Mouse (Mus musculus) ES-Bruce4 (cell line): ENCODE measurements around the gene Mgmt. TPM values are rescaled to one million over a fixed set of nuclear protein-coding genes. Genes with fewer than 3 reads are reported as not detected.

Experiments
- H3K27ac ChIP-seq: 2 replicates; pipeline ENCODE4 v1.5.1; 2012; ENCODE audit warnings: low read length, inconsistent platforms; ENCODE audit not compliant: insufficient read depth
- H3K27me3 ChIP-seq: 2 replicates; pipeline ENCODE4 v1.6.1; 2012; ENCODE audit warnings: mild to moderate bottlenecking, low read length, inconsistent platforms; ENCODE audit not compliant: control insufficient read depth, poor library complexity, insufficient read depth, severe bottlenecking
- H3K36me3 ChIP-seq: 2 replicates; pipeline ENCODE4 v1.6.1; 2012; ENCODE audit warnings: inconsistent platforms, mild to moderate bottlenecking, low read length, moderate library complexity; ENCODE audit not compliant: control insufficient read depth, poor library complexity, insufficient read depth, severe bottlenecking
- H3K4me1 ChIP-seq: one replicate; pipeline ENCODE4 v1.8.1; 2011; ENCODE audit warnings: low read length; ENCODE audit not compliant: control insufficient read depth, insufficient read depth
- H3K4me3 ChIP-seq: 2 replicates; pipeline ENCODE4 v1.5.1; 2011; ENCODE audit warnings: low read depth, mild to moderate bottlenecking, low read length
- H3K9ac ChIP-seq: 2 replicates; pipeline ENCODE4 v1.6.1; 2012; ENCODE audit warnings: low read depth, mild to moderate bottlenecking, inconsistent platforms; ENCODE audit not compliant: poor library complexity, severe bottlenecking
- H3K9me3 ChIP-seq: replicated peaks from 2 replicates; pipeline ENCODE4 v1.6.1; 2012; ENCODE audit warnings: mild to moderate bottlenecking, low read length, inconsistent platforms; ENCODE audit not compliant: control insufficient read depth, poor library complexity, insufficient read depth, severe bottlenecking
- CTCF ChIP-seq: IDR thresholded peaks from one replicate; pipeline ENCODE4 v1.8.1; 2011; ENCODE audit warnings: low read depth, low read length
- EP300 ChIP-seq: IDR thresholded peaks from 2 replicates; pipeline ENCODE4 v1.6.1; 2011; ENCODE audit warnings: low read depth, low read length; ENCODE audit not compliant: insufficient read depth
- POLR2A ChIP-seq: IDR thresholded peaks from one replicate; pipeline ENCODE4 v1.8.1; 2011; ENCODE audit warnings: low read length; ENCODE audit not compliant: insufficient read depth
- polyA plus RNA-seq: library from polyadenylated mRNA; stranded (reverse); fragments of >200 nt; gene quantifications from 2 replicates; pipeline ENCODE4 v1.2.4, GENCODE M21; 2011; ENCODE audit warnings: low read depth; ENCODE audit not compliant: missing spikeins, insufficient read depth, insufficient read length

Mgmt gene
- polyA plus RNA-seq, 1 experiment: 9.6 TPM

DNA sequence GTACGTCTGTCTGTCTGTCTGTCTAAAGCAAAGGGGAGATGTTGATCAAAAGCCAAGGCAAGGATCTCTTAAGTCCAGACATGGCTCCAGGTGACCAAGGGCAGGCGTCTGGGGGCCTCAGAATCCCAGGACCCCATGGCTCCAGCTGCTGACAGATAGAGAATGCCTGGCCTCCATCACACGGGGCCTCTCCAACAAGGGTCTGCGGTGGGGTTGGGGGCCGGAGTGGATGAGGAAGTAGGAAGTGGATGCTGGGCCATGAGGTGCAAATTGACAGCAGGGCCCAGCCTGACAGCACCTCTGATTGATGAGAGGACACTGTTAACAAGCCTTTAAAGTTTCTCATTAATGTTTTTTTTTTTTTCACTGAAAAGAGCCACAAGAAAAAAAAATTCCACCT lies 237.5 kb downstream of the Mgmt start:
- TF ChIP-seq EP300 (no peak), POLR2A (no peak), CTCF (no peak)
- no peaks in the 10 kb centered on the region for H3K4me1 ChIP-seq
- no peaks in the 10 kb centered on the region for H3K27me3 ChIP-seq
- H3K9me3 ChIP-seq: no peaks in the 10 kb centered on the region
- no peak overlapping the region for H3K27ac ChIP-seq
- H3K4me3 ChIP-seq: no peak overlapping the region
- H3K9ac ChIP-seq: no peak overlapping the region
- no peaks in the 10 kb centered on the region for H3K36me3 ChIP-seq

DNA sequence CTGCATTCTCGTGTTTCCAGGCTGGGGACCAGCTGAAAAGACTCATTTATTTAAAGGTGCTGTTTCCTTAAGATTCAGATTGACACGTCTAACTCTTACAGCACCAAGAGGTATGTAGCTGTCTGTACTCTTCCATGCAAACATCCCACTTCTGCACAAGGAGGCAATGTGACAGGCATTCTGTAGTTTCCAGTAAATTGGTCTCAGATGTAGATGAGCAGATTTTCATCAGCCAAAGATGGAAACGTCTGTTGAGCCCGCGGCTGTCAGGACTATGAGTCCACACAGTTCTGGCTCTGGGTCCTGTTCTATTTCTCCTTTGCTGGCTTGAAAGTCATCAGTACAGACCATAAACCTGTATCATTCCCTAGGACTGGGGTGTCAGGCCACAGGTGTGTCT lies 243.7 kb downstream of the Mgmt start:
- no peaks in the 10 kb centered on the region; the same call in 1 of the 2 replicates for H3K9me3 ChIP-seq
- no peaks in the 10 kb centered on the region for H3K36me3 ChIP-seq
- H3K4me3 ChIP-seq: no peak overlapping the region
- no peaks in the 10 kb centered on the region for H3K4me1 ChIP-seq
- H3K27ac ChIP-seq: no peak overlapping the region
- no peak overlapping the region for H3K9ac ChIP-seq
- TF ChIP-seq CTCF: no peak
- no peak for TF ChIP-seq EP300
- TF ChIP-seq POLR2A: no peak
- no peaks in the 10 kb centered on the region for H3K27me3 ChIP-seq

DNA sequence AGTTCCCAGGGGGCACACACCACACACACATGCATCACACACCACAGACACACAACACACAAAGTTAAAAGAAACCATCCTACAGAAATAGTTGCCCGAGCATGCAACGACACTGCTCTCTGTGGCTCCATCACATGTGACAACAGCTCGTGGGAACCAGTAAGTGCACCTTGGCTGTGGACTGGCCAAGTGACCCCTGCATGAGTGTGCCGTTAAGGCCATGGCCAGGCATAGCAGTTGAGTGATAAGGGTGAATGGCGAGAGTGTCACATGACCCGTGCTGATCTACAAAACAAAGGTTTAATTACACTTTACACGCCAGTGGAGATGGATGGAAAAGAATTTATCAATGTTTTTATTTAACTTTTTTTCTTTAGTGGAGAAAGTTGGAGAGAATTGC lies 245.9 kb downstream of the Mgmt start:
- Histone ChIP-seq H3K4me1 (no peaks in the 10 kb centered on the region), H3K36me3 (no peaks in the 10 kb centered on the region), H3K27ac (no peak overlapping the region), H3K4me3 (no peak overlapping the region), H3K9ac (no peak overlapping the region), H3K27me3 (no peaks in the 10 kb centered on the region), H3K9me3 (no peaks in the 10 kb centered on the region; the same call in 1 of the 2 replicates)
- TF ChIP-seq EP300 (no peak), CTCF (no peak), POLR2A (no peak)

DNA sequence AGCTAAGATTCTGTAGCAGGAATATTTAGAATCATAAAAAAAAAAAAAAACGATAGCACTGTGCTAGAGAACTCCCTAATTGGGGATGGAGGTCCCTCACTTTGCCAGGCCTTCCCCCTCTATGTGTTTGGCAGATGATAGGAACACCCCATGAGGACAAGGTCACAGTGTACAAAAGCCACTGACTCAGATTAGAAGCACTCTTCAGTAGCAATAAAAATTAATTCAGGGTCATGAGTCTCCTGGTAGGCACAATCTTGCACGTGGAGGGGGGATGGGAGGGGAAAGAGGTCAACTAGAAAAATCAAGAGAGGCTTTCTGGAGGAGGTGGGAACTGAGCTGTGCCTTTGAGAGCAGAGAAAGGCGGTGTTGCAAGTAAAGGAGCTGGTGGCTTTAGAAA lies 247.0 kb downstream of the Mgmt start:
- Histone ChIP-seq H3K27me3 (no peaks in the 10 kb centered on the region), H3K4me1 (no peaks in the 10 kb centered on the region), H3K9ac (no peak overlapping the region), H3K4me3 (no peak overlapping the region), H3K9me3 (no peaks in the 10 kb centered on the region; the same call in 1 of the 2 replicates), H3K27ac (no peak overlapping the region), H3K36me3 (no peaks in the 10 kb centered on the region)
- no peak for TF ChIP-seq EP300

DNA sequence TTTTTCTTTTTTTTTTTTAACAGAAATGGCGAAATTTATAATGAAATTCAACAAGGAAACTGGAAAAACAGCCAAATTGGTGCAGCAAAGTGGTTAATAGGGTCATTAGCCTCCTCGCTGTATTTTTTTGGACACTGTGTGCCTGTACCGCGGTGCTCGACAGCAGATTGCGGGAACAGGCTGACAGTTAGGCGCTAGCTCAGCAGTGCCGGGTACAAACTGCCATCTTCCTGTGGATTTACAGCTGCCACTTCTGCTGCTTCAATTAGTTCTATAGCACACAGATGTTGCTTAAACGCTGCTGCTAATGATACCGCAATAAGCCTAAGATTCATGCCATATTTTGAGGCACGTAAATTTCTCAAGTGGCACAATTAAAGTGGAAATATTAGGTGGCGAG lies 252.7 kb downstream of the Mgmt start:
- TF ChIP-seq EP300: no peak
- Histone ChIP-seq H3K36me3 (no peaks in the 10 kb centered on the region), H3K9ac (no peak overlapping the region), H3K9me3 (no peaks in the 10 kb centered on the region; the same call in 1 of the 2 replicates), H3K4me3 (no peak overlapping the region), H3K4me1 (no peaks in the 10 kb centered on the region), H3K27ac (no peak overlapping the region), H3K27me3 (no peaks in the 10 kb centered on the region)

DNA sequence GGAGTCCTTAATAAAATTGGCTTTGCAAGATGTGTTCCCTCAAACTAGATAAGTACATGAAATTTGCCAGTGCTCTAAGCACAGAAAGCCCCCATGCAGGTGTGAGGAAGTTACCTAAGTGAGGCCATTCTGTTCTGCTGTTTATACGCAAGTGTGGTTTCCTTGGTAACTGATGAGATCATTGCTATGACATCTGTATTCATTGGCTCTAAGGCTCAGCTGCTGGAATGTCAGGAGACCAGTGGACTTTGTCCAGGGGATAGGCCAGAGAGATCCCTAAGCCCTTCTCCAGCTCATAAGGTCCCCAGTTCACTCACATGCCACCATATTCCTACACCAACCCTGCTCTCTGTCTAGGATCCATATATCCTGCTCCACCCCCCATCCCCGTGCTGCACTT lies 257.4 kb downstream of the Mgmt start:
- Histone ChIP-seq H3K27me3 (no peaks in the 10 kb centered on the region), H3K4me1 (no peaks in the 10 kb centered on the region), H3K9me3 (no peaks in the 10 kb centered on the region), H3K36me3 (no peaks in the 10 kb centered on the region), H3K4me3 (no peak overlapping the region), H3K27ac (no peak overlapping the region), H3K9ac (no peak overlapping the region)
- TF ChIP-seq POLR2A (no peak), CTCF (no peak), EP300 (no peak)

DNA sequence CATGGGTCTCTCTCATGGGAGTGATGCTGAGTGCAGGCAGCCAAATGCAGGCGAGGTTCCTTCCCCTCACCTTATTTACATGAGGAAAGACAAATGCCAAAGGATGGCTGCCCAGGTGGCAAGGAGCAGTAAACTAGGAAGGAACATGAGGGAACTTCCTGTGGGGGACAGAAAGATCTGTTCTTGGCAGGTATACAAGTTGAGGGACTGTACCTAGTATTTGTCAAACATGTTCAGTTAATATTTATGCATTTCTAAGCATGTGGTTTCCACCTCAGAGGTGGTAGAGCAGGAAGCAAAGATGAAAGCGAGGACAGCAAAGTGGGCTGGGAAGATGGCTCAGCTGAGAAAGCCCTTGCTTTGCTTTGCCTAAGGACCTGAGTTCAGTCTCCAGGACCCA lies 260.2 kb downstream of the Mgmt start:
- H3K27me3 ChIP-seq: no peaks in the 10 kb centered on the region; the same call in 1 of the 2 replicates
- no peak for TF ChIP-seq EP300
- no peak for TF ChIP-seq CTCF
- TF ChIP-seq POLR2A: no peak
- H3K9me3 ChIP-seq: no peaks in the 10 kb centered on the region
- H3K9ac ChIP-seq: no peak overlapping the region
- no peak overlapping the region for H3K4me3 ChIP-seq
- no peaks in the 10 kb centered on the region for H3K4me1 ChIP-seq
- no peaks in the 10 kb centered on the region for H3K36me3 ChIP-seq
- H3K27ac ChIP-seq: no peak overlapping the region
